Mouse (Mus musculus): Measurements from ENCODE around the gene Mical2.
A peak's percentile ranks its signal among the peaks of the same experiment; 100 is the strongest.

Gene Mical2

DNA sequence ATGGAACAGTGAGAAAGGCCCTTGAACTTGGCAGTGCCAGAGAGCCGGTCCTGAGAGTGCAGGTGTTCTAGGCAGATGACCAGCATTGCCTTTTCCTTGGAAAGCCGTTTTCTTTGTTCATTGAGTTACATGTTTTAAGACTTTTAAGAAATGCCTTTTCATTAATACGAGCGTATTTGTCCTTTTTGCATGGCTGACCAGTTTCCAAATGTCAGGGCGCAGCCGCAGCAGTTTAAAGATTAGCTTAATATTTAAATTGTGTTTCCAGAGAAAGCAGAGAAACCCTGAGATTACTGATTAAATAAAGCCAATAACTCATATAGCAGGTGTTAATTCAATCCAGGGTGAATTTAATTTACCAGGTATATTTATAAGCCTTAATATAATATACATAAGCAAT is 187.6 kb downstream of the Mical2 start:
- DNase-seq, result no peak

DNA sequence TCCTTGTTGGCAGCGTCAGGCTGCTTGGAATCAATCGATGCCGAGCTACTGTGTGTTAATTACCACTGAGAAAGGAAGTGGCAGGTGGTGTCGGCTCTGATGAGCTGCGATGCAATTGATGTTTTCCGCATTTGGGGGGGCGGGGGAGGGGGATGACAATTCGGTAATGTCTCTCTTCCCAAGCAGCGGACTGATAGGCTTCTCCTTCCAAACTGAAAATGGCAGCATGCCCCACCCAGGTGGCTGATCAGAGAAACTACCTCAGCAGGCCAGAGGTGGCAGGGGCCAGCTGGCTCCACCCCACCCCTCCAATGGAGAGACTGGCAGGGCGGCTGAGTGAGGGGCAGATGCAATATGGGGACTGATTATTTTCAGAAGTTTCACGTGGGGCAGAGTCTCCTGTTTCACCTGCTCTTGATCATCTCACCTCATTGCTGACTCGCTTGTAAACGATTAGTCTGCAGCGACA is 190.4 kb downstream of the Mical2 start:
- DNase-seq, result no peak

DNA sequence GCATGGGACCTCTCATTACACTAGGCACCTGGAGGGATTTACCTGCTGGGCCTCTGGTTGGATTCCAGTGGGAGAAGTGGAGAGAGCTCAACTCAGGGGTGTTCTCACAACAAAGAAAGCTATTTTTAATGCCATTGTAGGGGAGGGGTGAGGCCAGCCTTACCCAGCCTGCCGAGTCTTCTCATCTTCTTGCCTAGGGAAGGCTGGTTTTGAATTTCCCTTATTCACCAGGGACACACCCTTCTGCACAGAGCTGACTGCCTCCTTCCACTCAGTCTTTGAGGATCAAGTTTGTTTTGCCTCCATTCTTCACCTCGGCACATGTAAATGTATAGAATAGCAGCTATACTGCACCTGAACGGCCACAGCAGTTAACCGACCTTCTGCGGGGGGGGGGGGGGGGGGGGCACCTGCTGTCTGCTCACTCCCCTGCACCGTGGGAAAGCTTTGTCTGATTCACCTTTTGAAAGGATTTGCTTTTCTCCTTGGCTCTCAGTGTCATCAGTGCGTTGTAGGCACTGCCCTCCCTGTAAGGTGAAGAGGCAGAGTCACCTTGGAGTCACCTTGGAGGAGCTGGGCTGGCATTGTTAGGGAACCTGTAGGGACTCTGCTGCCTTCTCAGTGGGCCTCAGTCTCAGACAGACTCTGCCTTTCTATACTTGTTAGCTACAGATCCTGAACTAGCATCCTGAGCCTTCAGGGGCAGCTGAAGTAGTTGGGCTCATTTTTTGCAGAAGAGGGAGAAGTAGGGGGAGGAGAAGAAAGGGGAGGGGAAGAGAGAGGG is 191.3 kb downstream of the Mical2 start:
- DNase-seq, result no peak

DNA sequence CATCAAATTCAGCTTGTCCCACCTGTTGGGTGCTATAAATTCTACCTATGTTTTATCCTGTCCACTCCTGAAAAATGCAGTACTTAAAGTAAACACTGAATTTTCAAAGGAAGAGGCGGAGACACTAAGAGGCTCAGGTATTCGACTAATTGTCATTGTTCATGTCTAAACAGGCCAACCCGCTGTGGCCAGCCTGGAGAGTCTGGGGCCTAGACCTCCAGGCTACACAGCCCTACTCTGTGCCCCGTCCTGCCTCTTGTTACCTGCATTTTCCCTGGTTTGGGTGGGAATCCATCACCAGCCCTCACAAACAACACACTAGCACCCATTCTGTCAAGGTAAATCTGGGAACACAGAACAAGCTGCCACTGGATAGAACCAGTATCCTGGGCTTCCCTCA is 191.9 kb downstream of the Mical2 start:
- no peak for DNase-seq

DNA sequence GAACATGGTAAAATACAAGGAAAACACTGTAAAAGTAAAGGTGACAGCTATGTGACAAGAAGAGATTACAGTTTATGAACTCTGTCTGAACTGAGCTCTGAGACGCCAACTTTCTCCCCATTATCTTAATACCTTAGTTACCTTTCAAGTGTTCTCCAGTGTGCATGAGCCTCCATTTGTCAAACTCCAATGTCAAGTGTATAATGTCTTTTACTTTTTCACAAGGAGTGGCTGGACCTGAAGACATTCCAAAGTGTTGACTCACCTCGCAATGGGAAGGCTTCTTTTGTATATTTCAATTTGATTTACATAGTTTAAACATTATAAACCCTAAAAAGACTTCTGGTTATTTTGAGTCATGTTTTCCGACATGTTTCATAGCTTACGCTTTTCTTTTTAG is 197.8 kb downstream of the Mical2 start:
- DNase-seq, result peak in 1 of 2 experiments; percentile 29

DNA sequence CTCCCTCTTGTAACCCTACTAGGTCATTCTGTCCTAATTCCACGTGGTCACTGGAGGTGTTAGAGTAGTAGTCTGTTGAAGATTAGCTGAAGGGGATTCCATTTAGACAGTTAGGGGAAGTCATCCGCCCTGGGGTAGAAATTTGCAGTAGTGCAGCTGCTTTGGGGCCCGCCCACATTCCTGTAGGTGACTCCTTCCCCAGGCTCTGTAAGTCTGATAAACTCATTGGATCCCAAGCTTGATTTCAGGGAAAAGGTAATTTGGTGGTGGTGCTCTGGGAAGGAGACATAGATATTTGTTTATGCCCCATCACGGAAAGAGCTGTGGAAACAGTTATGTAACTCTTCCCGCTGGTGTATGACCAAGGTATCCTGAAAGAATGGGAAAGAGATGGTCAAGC is 201.2 kb downstream of the Mical2 start:
- no peak for DNase-seq

DNA sequence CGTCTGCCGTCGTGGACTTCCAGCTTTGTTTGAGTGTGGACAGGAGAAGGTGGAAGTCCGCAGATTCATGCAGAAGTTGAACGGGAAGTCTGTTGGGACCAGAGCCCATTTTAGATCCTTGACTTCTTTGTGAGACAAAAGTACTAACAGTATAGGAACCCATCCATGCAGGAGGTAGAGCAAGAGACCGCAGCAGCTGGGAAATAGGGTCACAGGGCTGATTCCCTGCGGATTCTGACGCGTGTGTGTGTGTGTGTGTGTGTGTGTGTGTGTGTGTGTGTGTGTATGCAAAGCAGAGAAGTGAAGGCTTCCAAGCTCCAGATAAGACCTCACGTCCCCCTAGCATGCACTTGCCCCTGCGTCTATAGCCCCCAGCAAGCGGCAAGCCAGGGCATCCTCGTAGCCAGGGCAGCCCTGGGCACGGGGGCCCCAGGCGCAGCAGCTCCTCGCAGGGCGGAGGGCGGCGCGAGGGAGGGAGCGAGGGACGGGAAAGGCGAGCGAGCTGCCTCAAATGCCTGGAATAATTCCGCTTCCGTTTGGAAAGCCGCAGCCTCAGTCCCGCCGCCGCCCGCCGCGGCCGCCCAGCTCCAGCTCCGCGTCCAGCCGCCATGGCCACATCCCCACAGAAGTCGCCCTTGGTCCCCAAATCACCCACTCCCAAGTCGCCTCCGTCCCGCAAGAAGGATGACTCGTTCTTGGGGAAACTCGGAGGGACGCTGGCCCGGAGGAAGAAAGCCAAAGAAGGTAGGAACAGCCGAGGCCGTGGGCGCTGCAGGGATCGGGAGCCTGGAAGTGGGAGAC is 201.9 kb downstream of the Mical2 start, which contains the start of gene Parva:
Gene Parva (plus strand): TSS at position 149 of the 801 bp plus-strand sequence.
- DNase-seq, result peak; percentile 79 to 81

DNA sequence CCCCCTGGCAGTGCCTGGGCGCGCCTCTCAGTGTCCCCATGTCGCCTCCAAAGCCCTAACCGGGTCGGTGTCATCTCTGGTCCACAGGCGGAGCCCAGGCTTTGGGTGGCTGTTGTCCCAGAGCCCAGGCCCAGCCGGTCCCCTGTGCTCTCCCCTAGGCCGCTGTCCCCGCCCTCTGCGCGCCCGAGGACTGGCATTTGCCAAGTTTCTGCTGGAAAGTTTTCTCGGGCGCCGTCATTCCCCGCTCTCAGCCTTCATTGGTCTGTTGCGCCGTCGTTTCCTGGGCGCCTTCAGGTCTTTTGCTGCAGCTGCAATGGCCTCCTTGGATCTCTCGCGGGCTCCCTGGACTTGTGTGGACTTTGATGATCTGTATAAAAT is 202.5 kb downstream of the Mical2 start:
- DNase-seq, result peak; percentile 93 to 95

DNA sequence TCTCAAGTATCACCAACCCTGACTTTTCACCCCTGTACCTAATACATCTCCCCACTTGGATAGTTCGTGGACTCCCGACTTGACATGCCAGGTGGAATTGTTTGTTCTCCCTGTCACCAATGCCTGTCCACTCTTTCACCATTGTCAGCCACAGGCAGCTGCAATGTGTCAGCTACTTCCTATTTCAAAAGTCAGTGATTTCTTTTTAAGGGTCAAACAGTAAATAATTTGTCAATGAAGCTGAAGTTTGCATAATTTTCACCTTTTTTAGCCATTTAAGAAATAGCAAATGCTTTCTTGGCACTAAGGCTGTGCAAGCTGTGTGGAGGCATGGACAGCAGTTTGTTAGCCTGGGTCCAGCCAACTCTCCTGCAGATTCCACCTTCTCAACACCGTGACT is 214.2 kb downstream of the Mical2 start:
- DNase-seq, result no peak

DNA sequence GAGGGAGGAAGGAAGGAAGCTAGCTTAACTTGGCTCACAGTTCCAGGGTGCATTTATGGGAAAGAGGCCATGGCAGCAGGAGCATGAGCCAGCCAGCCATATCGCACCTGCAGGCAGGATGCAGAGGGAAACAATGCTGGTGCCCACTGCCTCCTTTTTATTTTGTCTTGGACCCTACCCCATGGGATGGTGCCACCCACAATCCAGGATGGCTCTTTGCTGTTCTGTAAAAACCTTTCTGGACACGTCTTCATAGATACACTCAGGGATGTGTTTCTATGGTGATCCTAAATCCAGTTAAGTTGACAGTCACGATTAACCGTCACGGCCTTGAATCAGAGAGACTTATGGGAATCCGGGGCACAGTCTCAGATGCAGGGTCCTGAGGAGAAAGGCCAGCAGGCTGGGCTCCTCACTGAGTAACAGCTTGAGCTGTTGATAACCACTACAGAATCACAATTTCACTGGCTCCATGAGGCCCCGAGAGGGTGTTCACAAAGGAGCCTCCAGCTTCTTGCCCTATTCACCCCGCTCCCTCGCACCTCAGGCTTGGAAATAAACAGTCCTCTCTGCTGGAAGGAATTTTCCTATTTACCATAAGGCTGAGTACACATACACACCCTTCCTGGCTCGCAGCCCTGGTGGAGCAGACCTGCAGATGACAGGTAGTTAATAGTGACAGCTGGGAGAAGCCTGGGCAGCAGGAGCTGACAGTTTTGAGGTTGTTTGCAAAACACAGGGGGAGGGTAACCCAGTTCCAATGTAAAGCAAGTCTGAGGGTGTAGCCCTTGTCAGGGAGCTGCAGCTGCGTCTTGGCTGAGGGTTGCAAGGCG is 218.7 kb downstream of the Mical2 start:
- peak; percentile 78 to 86 for DNase-seq

DNA sequence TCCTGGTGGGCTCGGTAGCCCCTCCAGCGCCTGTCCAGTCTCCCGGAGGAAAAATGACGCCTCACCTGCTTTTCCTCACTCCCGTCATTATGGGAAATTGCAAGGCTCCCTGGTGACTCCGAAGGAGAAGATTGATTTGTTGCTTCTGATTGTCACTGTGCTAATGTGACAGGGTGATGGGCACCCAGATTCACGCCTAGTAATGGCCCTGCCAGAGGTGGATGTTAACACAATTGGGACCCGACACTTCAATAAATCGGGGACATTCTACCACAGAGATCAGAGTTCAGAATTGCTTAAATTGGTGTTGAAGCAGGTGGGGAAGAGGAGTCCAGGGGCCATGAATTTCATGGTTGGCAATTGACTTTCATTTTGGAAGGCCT is 219.3 kb downstream of the Mical2 start:
- no peak for DNase-seq

DNA sequence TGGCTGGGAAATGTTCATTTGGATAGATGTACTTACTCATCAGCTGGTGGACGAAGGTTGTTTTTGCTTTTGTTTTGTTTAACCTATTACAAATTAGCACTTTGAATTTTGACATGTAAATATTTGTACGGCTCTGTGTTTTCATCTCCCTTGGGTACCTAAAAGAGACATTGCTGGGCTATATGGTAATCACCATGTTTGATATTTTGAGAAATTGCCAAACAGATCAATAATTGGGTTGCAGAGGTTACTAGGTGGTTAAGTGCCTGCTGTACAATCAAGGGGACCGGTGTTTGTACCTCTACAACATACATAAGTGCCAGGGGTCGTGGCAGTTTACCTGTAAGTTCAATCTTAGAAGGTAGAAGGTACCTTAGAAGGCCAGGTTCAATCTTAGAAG is 220.8 kb downstream of the Mical2 start:
- no peak for DNase-seq

DNA sequence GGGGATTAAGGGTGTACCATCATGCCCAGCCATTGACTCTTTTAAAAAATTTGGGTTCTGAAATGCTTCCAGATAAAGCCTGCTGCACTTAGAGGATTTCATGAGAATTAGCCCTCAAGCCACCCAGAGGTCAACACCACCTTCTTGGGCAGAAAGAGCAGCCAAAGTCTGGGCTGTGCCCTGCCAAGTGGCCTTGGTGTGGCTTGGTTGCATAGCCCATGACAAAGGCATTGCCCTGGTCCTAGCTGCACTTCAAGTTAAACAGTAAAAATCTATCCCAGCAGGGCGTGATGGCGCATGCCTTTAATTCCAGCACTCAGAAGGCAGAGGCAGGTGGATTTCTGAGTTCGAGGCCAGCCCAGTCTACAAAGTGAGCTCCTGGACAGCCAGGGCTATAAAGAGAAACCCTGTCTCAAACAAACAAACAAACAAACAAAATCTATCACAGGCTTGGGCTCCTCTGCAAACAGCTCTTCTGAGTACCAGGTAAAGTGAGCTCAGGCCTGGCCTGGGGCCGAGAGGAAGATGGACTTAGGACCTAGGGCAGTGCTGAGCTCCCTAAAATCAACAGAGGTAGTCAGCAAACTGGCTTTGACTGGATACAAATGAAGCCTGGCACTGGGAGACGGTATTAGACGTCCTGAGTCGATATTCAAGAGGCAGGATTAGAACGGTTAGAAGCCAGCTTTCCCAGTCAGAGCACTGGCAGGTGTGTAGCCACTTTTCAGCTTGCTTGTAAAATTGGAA is 224.5 kb downstream of the Mical2 start:
- no peak for DNase-seq

DNA sequence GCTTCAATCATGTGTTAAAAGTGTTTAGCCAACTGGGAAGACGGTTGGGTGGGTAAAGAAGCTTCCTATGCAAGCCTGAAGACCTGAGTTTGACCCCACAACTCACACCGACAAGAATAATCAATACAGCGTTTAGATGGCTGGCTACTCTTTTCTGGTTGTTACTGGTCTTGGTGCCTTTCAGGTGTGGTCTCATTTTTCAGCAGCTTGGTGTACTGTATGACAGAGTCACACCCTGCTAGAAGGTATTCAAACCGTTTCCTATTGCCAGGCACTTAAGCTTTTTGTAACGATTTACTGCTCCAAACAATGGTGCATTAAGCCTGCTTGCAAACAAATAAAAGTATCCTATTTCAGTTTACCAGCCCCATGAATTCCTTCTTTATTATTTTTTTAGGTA is 226.8 kb downstream of the Mical2 start:
- DNase-seq, result no peak

DNA sequence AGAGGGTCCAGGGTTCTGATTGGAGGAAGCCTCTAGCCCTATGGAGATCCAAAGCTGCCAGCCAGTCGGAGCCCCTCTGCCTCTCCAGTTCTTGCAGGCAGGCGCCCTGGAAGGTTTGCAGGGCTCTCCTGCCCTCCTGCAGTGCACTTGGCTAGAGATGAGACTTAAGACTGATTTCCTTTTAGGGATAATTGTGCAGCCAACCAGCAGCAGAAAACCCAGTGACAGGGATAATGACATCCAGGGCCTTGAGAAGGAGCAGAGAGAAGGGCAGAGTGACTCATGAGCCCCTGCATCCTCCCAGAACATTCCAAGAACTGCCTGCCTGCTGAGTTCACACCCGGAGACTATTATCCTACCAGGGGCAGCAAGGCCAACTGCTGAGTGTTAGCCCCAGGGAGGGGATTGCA is 228.2 kb downstream of the Mical2 start:
- no peak for DNase-seq

DNA sequence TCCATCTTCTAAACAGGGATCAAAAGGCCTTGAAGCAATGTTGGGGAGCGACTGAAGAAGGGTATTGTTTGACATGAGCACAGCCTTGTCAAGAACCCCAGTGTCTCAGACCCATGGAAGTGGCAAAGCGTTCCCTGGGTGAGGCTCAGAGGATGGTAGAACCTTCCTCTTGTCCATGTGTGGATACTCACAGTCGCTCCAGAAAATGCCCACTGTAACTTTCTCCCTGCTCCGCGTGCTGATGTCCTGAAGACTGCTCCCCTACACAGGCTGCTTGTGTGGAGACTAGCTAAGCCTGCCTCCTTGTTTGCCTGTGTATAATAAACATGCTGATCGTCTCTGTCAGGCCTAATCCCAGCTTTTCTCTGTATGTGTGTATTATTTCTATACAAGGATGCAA is 228.7 kb downstream of the Mical2 start:
- no peak for DNase-seq

DNA sequence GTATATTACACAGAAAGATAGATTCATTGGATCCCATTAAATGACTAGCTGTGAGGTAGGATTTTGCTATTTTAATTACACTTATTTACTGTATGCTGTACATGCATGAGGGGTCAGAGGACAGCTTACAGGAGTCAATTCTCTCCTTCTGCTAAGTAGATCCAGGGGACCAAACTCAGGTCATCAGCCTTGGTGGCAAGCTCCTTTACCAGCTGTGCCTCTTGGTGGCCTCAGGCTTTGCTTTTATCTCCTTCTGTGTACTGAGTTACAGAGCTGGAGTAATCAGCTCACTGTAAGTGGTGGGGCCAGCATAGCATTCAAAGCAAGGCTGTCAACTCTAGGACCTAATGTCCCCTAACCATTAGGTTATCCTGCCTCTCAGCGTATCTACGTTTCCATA is 229.3 kb downstream of the Mical2 start:
- no peak for DNase-seq

DNA sequence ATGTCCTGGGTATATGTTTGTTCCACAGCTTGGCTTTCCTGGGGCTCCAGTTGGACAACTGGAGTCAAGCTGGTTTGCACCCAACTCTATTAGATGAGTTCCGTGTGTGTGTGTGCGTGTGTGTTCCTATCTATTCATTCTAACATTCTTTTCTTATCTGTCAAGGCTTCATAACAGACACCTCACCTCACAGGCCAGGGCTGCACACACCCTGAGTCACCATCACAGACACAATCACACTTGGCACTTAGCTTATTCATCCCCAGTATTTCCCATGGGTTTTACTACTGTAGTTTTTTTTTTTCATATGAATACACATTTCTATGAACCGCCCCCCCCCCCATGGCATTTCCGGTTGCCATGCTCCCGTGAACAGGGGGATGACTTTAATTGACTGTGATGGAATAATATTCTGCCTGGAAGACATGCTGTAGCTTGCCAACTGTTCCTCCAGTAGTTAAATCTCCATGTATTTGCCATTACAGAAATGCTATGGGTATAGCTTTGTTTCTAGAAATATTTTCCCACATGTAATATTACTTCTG is 230.0 kb downstream of the Mical2 start:
- DNase-seq, result no peak

DNA sequence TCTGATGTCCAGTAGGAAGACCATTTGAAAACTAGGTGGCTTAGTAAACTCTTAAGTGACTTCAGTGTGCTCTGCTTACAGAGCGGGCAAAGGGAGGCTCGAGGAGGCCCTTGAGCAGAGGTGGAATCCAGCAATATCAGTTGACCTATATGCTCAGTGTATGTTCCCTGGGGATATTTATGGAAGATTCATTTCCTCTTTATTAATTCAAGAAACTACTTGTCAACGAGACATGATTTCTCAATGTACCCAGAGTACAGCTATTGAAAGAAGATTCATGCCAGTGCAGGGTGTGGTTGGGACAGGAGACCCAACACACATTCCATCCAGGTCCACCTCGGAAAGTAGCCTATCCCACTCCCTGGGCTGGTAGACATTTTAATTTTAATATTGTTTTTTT is 231.7 kb downstream of the Mical2 start:
- DNase-seq, result no peak

DNA sequence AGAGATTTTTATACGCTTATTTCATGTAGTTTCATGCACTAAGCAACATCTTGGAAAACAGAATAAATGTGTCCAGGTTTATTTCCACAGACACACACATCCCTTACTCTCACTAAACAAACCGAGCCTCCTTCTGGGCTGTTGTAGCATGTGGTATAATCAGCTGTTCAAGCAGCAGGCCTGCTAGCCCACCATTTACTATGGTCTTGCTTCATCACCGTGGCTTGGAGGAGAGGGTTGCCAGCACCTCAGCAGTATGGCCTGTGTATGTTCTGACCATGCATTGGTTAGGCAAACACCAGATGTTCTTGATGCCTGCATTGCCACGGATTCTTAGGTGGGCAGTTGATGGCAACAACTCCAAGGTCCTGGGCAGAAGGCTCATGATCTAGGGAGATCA is 232.3 kb downstream of the Mical2 start:
- DNase-seq, result no peak

DNA sequence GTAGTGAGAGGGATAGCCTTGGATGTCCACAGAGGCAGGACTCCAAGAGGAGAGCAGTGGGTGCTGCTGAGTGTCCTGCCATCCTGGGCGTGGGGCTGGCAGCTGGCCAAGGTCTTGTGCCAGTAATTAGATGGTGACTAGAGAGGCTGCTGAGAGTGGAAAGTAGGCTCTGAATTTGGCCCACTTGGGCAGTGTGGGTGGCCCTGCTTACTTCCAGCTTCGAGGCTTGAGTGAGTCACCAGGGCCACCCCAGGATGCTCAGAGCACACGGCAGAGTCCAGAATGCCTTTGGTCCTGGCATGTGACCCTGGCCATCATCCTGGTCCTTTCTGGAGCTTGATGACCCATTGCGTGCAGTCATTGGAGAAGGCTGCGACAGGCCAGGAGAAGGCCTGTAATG is 232.8 kb downstream of the Mical2 start:
- peak in 1 of 2 experiments; percentile 55 for DNase-seq

Data from lung, adult 18-20 months (tissue).